In the genomic region with DNA sequence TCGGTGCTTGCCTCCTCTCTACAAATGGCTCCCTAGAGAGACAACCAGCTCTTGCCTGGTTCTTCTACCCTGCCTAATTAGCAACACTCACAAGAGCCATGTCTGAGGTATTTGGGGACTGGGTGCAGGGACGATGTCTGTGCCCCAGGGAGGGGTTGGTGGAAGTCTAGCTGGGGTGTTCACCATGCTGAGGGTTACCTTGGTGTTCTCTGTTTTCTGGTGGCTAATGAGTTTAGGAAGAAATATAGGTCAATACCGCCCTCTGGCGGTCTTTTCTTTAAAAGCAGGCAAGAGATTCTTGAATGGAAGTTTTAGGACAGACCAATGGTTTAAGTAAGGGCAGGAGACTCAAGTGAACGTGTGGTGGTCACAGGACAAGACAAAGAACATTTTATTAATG, we compare ENCODE assay signal across 9 mouse cellular contexts. TPM values are rescaled to one million over a fixed set of nuclear protein-coding genes. Genes with fewer than 3 reads are reported as not detected.
A peak's percentile ranks its signal among the peaks of the same experiment; 100 is the strongest.
DNase-seq lines count a peak whose midpoint lies in the region; ATAC-seq and TF ChIP-seq lines count a peak whose summit lies in the region.
"Had no signal": no experiment of that assay in that cellular context is flagged by ENCODE, and none has a peak within 500 bp of the region (broad histone marks: within the 10 kb centered on the region; RNA-seq: fewer than 3 reads in every experiment).

No protein-coding gene starts in this region.

- H3K79me2 ChIP-seq in heart, adult 2 months (replicated peaks; ENCODE audit: control insufficient read depth, insufficient read depth, low read length): no peaks in the 10 kb centered on the region

- H3K9ac ChIP-seq in heart, adult 2 months (ENCODE audit: low read depth, low read length): no peak overlapping the region
- H3K9ac ChIP-seq: liver, embryonic 13.5 days had no signal

- ATAC-seq in megakaryocyte progenitor cell, adult 5-6 weeks (replicated peaks; ENCODE audit: poor library complexity): peak; percentile 71

- H3K36me3 ChIP-seq in heart, adult 2 months (ENCODE audit: control insufficient read depth, insufficient read depth, low read length): no peaks in the 10 kb centered on the region
- H3K36me3 ChIP-seq: liver, embryonic 13.5 days had no signal

- no peak for TF ChIP-seq POLR2A in heart, adult 2 months (IDR thresholded peaks at IDR 0.05; ENCODE audit: insufficient read depth, low read depth, low read length)

- TF ChIP-seq EP300 in heart, adult 2 months (IDR thresholded peaks at IDR 0.05; ENCODE audit: insufficient read depth, low read depth, low read length): no peak

- intact Hi-C loops in heart, adult 2 months (cut with DNase I): loop anchor here (1.0 to 5.0 kb wide), 4 partner anchors 64 to 286 kb away; no protein-coding TSS in a partner anchor
- intact Hi-C loops in gastrocnemius, postnatal 14 days (cut with DNase I; ENCODE audit: low total_unique reads): loop anchor here (2.0 kb wide), 1 partner anchor 64 kb away; no protein-coding TSS in a partner anchor

- peak; percentile 90 for TF ChIP-seq CTCF in heart, adult 2 months (IDR thresholded peaks at IDR 0.05)

- H3K4me3 ChIP-seq in heart, adult 2 months: no peak overlapping the region
- H3K4me3 ChIP-seq: liver, embryonic 13.5 days had no signal

- no peaks in the 10 kb centered on the region for H3K27me3 ChIP-seq in heart, adult 2 months (ENCODE audit: control insufficient read depth, insufficient read depth, low read length)
- H3K27me3 ChIP-seq: liver, embryonic 13.5 days had no signal

- H3K27ac ChIP-seq in heart, adult 2 months: no peak overlapping the region
- H3K27ac ChIP-seq: liver, embryonic 13.5 days had no signal

- no peaks in the 10 kb centered on the region for H3K4me1 ChIP-seq in heart, adult 2 months (ENCODE audit: control insufficient read depth, insufficient read depth, low read length)
- H3K4me1 ChIP-seq: liver, embryonic 13.5 days had no signal

- 15% methylated on average over 5 of the region's 5 CpGs for WGBS in heart, adult 2 months

- peak; percentile 24 to 46 for DNase-seq in heart, adult 2 months
- DNase-seq in heart, adult 11 months: no peak
- peak; percentile 50 for DNase-seq in T-cell, adult 2 months (ENCODE audit: low spot score)
- DNase-seq in cerebellum, postnatal 14 days: peak; percentile 88 to 89
- DNase-seq in gastrocnemius, postnatal 14 days: peak; percentile 20
- DNase-seq in layer of hippocampus, adult 9-10 months (ENCODE audit: low spot score): peak; percentile 87
- peak; percentile 34 for DNase-seq in skeletal muscle tissue, adult 2 months (ENCODE audit: low read depth, low spot score)
- DNase-seq: liver, embryonic 13.5 days had no signal

RNA-seq across cellular contexts. Expression of gene Foxi1, which starts 5.0 kb away (rescaled TPM):
- not detected for total RNA-seq in heart, adult 2 months (2021)
- not detected in 2 replicates for polyA plus RNA-seq in heart, adult 2 months (2012; rRNA removed)
- not detected for total RNA-seq in gastrocnemius, postnatal 14 days (2021)
- total RNA-seq in megakaryocyte progenitor cell, adult 5-6 weeks (2015): not detected in 2 replicates
- total RNA-seq in megakaryocyte progenitor cell, adult 5-6 weeks (2017): not detected in 2 replicates
- polyA plus RNA-seq: liver, embryonic 13.5 days had no signal
